Mouse (Mus musculus): ENCODE results near the gene Fam19a2. TPM values are rescaled to one million over a fixed set of nuclear protein-coding genes. Genes with fewer than 3 reads are reported as not detected.

Gene Fam19a2
- polyA plus RNA-seq, 1 experiment = not detected

DNA sequence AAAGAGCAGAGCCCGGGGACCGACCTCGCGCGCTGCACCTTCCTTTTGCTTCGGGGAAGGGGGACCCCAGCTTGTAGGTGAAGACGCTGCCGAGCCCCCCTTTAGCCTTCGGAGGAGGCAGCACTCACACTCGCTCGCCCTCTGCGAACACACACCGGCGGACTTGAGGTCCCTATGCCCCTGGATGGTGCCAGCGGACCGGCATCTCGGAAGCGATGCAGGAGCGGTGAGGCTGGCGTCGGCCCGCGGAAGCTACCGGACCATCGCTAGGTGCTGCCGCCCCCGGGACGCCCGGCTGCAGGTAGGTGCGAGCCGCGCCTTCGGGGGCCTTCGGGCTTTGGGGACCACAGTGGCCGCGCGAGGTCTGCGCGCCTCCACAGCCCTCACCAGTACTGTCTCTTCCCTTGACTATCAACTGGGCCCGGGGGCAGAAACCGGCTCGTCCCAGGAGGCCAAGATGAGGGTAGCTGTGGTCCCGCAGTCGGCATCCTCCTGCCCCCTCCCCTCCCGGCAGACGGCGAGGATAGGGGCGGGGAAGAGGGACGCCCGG lies 1.5 kb downstream of the Fam19a2 start:
- Histone ChIP-seq H3K4me3 (replicated peaks; ENCODE audit: control insufficient read depth, low read depth, low read length) (no peak overlapping the region), H3K27ac (ENCODE audit: control insufficient read depth, insufficient read depth, low read depth, low read length, poor library complexity) (no peak overlapping the region), H3K4me1 (ENCODE audit: control insufficient read depth, insufficient read depth, low read length) (no peaks in the 10 kb centered on the region)
- no peak for TF ChIP-seq POLR2A (IDR thresholded peaks at IDR 0.05; ENCODE audit: borderline replicate concordance, control insufficient read depth, low read depth, low read length)
- no peak for TF ChIP-seq CTCF (IDR thresholded peaks at IDR 0.05; ENCODE audit: control insufficient read depth, insufficient read depth, low read length)
- WGBS = 3% methylated on average over 48 of the region's 50 CpGs

DNA sequence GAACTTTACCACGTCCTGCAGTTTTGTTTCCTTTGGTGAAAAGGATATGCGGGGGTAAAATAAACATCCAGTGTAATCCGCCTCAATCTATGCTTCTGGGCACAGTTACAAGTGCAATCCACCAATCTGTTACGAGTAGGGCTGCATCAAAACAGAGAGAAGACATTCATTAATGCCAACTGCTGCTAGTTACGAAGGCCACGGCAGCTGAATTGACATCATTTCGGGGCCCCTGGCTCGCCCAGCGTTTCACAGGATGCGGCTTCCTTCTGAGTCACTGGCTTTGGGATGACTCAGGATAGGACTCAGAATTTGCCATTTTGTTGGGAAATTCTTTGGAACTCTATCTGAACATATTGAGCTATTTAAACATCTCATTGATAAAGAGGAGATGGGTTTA lies 4.8 kb downstream of the Fam19a2 start:
- H3K4me1 ChIP-seq (ENCODE audit: control insufficient read depth, insufficient read depth, low read length) = no peaks in the 10 kb centered on the region
- TF ChIP-seq POLR2A (IDR thresholded peaks at IDR 0.05; ENCODE audit: borderline replicate concordance, control insufficient read depth, low read depth, low read length) (no peak), CTCF (IDR thresholded peaks at IDR 0.05; ENCODE audit: control insufficient read depth, insufficient read depth, low read length) (no peak)
- no peak overlapping the region for H3K4me3 ChIP-seq (replicated peaks; ENCODE audit: control insufficient read depth, low read depth, low read length)
- H3K27ac ChIP-seq (ENCODE audit: control insufficient read depth, insufficient read depth, low read depth, low read length, poor library complexity) = no peak overlapping the region
- 50% methylated on average over 10 of the region's 10 CpGs for WGBS

DNA sequence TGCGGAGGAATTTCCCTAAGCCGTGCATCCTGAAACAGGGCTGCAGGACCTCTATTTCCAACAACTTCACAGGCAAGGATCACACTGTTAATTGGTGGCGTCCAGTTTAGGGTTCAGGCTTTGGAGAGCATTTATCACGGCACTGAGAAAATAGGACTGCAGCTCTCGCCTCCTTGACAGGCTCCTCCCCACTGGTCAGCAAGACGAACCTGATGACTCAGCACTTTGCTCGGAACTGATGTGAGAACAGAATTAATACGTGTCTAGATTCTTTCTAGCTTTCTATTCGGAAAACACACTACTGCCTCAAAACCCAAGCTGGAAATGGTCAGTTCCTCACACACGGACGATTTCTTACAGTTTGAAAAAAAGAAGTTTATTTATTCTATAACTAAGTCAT lies 10.8 kb downstream of the Fam19a2 start:
- WGBS = 46% methylated on average over 11 of the region's 11 CpGs
- H3K4me3 ChIP-seq (replicated peaks; ENCODE audit: control insufficient read depth, low read depth, low read length) = no peak overlapping the region
- H3K4me1 ChIP-seq (ENCODE audit: control insufficient read depth, insufficient read depth, low read length) = no peaks in the 10 kb centered on the region
- H3K27ac ChIP-seq (ENCODE audit: control insufficient read depth, insufficient read depth, low read depth, low read length, poor library complexity) = no peak overlapping the region
- TF ChIP-seq POLR2A (IDR thresholded peaks at IDR 0.05; ENCODE audit: borderline replicate concordance, control insufficient read depth, low read depth, low read length) (no peak), CTCF (IDR thresholded peaks at IDR 0.05; ENCODE audit: control insufficient read depth, insufficient read depth, low read length) (no peak)

DNA sequence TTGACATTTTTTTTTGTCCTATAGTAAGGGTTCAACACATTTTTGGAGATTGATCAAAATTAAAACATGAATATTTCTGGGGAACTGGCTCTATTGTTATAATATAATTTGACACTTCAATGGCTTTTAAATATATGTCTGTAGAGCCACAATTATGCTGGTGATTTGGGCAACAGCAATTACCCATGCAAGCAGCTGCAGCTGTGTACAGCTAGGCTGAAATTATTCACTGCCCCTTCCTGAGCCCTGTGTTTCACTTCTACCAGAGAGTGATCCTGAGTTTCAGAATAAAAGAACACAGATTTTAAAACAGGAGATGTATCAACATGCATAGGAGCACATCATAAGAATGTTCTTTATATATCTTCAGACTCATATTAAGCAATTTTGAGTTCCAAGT lies 43.5 kb downstream of the Fam19a2 start:
- no peak overlapping the region for H3K4me3 ChIP-seq (replicated peaks; ENCODE audit: control insufficient read depth, low read depth, low read length)
- no peaks in the 10 kb centered on the region for H3K4me1 ChIP-seq (ENCODE audit: control insufficient read depth, insufficient read depth, low read length)
- no peak overlapping the region for H3K27ac ChIP-seq (ENCODE audit: control insufficient read depth, insufficient read depth, low read depth, low read length, poor library complexity)
- TF ChIP-seq POLR2A (IDR thresholded peaks at IDR 0.05; ENCODE audit: borderline replicate concordance, control insufficient read depth, low read depth, low read length) (no peak), CTCF (IDR thresholded peaks at IDR 0.05; ENCODE audit: control insufficient read depth, insufficient read depth, low read length) (no peak)

DNA sequence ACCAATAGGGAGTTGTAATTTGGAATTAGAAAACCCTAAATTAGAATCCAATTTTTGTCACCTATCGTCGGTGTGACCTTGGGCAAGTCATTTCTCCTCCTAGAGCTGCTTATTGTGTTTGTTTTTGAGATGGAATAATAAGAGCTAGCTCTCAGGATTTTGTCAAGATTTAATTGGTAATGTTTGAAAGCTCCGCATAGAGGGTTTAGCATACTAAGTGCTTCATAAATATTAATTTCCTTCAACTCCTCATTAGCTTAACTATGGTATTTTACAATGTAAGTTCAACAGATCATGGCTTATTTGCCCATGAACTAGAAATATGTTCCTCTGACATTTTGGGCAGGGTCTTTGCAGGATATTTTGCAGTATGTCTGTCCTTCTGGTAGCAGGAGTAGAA lies 62.5 kb downstream of the Fam19a2 start:
- H3K4me1 ChIP-seq (ENCODE audit: control insufficient read depth, insufficient read depth, low read length) = no peaks in the 10 kb centered on the region
- no peak overlapping the region for H3K27ac ChIP-seq (ENCODE audit: control insufficient read depth, insufficient read depth, low read depth, low read length, poor library complexity)
- no peak overlapping the region for H3K4me3 ChIP-seq (replicated peaks; ENCODE audit: control insufficient read depth, low read depth, low read length)
- WGBS = 79% methylated on average over 3 of the region's 3 CpGs
- TF ChIP-seq POLR2A (IDR thresholded peaks at IDR 0.05; ENCODE audit: borderline replicate concordance, control insufficient read depth, low read depth, low read length) = no peak
- TF ChIP-seq CTCF (IDR thresholded peaks at IDR 0.05; ENCODE audit: control insufficient read depth, insufficient read depth, low read length) = no peak

DNA sequence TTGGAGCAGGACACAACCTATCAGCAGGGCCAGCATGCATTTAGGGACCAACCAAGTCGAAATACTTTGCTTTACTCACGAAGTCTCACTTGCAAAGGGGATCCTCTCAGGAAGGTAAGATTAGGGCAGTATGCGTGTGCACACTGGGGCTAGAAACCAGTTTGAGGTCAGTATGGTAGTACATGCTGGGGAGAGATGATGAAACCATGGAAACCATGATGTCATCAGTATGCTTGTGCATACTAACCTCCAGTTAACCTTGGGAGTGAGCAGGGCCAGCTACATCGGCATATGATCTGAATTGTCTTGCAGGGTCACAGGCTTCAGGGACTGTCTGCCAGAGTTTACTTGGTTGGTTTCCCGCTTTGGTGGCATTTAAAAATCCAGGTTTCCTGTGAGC lies 77.5 kb downstream of the Fam19a2 start:
- Histone ChIP-seq H3K4me1 (ENCODE audit: control insufficient read depth, insufficient read depth, low read length) (no peaks in the 10 kb centered on the region), H3K27ac (ENCODE audit: control insufficient read depth, insufficient read depth, low read depth, low read length, poor library complexity) (no peak overlapping the region), H3K4me3 (replicated peaks; ENCODE audit: control insufficient read depth, low read depth, low read length) (no peak overlapping the region)
- no peak for TF ChIP-seq POLR2A (IDR thresholded peaks at IDR 0.05; ENCODE audit: borderline replicate concordance, control insufficient read depth, low read depth, low read length)
- TF ChIP-seq CTCF (IDR thresholded peaks at IDR 0.05; ENCODE audit: control insufficient read depth, insufficient read depth, low read length) = no peak
- 72% methylated on average over 5 of the region's 5 CpGs for WGBS

DNA sequence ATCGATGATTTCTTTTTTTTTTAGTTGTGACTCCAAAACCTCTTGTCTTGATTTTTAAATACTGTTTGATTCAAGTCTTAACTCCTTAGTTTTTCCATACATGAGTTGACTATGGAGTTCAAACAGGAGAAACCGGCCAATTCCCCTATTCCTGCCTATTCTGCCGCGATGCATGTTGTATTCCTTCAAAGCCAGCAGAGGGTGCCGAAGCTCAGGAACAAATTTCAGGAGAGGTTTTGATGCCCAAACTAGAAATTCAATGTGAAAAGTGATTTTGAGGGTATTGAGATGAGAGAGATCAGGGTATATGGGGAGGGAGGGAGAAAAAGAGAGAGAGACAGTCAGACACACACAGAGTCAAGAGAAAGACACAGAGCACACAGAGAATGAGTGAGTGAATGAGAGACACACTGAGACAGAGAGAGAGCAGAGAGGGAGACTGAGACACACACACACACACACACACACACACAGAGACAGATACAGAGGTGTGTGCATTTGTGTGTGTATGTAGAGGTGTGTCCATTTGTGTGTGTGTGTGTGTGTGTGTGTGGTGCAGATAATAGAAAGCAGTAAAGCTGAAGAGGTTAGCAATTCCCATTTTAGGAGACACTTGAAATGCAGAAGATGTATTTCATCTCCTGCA lies 78.9 kb downstream of the Fam19a2 start:
- Histone ChIP-seq H3K4me3 (replicated peaks; ENCODE audit: control insufficient read depth, low read depth, low read length) (no peak overlapping the region), H3K27ac (ENCODE audit: control insufficient read depth, insufficient read depth, low read depth, low read length, poor library complexity) (no peak overlapping the region), H3K4me1 (ENCODE audit: control insufficient read depth, insufficient read depth, low read length) (no peaks in the 10 kb centered on the region)
- TF ChIP-seq POLR2A (IDR thresholded peaks at IDR 0.05; ENCODE audit: borderline replicate concordance, control insufficient read depth, low read depth, low read length) (no peak), CTCF (IDR thresholded peaks at IDR 0.05; ENCODE audit: control insufficient read depth, insufficient read depth, low read length) (no peak)
- 21% methylated on average over 5 of the region's 5 CpGs for WGBS

DNA sequence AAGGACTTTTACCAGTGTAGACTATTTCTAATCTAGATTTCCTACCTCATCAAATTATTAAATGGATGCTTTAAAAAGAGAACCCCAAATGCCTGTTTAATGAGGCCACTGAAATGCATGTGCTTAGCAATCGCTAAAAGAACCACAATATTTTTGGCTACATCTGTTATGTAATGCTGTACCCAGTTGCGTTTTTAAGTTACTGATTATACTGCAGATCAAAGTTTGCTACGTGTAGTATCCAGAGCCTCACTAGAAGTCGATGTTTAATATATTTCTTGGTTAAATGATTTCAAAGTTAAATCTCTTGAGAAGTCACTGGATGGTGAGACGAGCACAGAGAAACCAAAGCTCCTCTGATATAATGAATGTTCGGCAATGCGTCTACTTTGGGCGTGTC lies 82.5 kb downstream of the Fam19a2 start:
- 90% methylated on average over 8 of the region's 8 CpGs for WGBS
- Histone ChIP-seq H3K4me1 (ENCODE audit: control insufficient read depth, insufficient read depth, low read length) (no peaks in the 10 kb centered on the region), H3K27ac (ENCODE audit: control insufficient read depth, insufficient read depth, low read depth, low read length, poor library complexity) (no peak overlapping the region), H3K4me3 (replicated peaks; ENCODE audit: control insufficient read depth, low read depth, low read length) (no peak overlapping the region)
- TF ChIP-seq CTCF (IDR thresholded peaks at IDR 0.05; ENCODE audit: control insufficient read depth, insufficient read depth, low read length) (no peak), POLR2A (IDR thresholded peaks at IDR 0.05; ENCODE audit: borderline replicate concordance, control insufficient read depth, low read depth, low read length) (no peak)

DNA sequence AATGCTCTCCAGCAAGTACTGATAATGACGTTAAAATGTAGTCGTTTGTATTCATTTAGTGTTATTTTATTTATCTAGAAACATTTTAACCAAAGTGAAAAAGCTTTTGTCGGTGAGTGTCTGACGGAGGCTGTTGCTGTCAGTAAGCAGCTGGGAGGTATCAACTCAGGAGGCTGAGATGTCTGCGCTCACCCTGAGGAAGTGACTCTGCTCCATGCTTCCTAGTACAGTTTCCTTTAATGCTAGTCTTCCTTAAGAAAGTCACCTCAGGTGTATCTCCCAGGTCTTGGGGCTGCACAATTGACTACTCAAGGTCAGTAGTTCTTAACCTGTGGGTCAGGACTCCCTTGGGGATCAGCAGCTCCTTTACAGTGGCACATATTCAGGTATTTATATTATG lies 89.9 kb downstream of the Fam19a2 start:
- 84% methylated on average over 5 of the region's 5 CpGs for WGBS
- no peaks in the 10 kb centered on the region for H3K4me1 ChIP-seq (ENCODE audit: control insufficient read depth, insufficient read depth, low read length)
- H3K4me3 ChIP-seq (replicated peaks; ENCODE audit: control insufficient read depth, low read depth, low read length) = no peak overlapping the region
- TF ChIP-seq CTCF (IDR thresholded peaks at IDR 0.05; ENCODE audit: control insufficient read depth, insufficient read depth, low read length) = no peak
- TF ChIP-seq POLR2A (IDR thresholded peaks at IDR 0.05; ENCODE audit: borderline replicate concordance, control insufficient read depth, low read depth, low read length) = no peak
- H3K27ac ChIP-seq (ENCODE audit: control insufficient read depth, insufficient read depth, low read depth, low read length, poor library complexity) = no peak overlapping the region

Data from bone marrow, adult 2 months (tissue).